Mouse (Mus musculus) heart, embryonic 15.5 days (tissue): ENCODE results near the gene Mocs3. TPM values are rescaled to one million over a fixed set of nuclear protein-coding genes. Genes with fewer than 3 reads are reported as not detected.

Experiments
- ATAC-seq: fragments of 200-750 bp; cut with Nextera tagmentation; replicated peaks from 2 replicates; pipeline ENCODE4 v1.8.0; 2017; ENCODE audit warnings: low read depth, moderate TSS enrichment; ENCODE audit not compliant: insufficient number of reproducible peaks, insufficient read depth, low FRiP score
- H3K27ac ChIP-seq: fragments of 300-500 bp; sonication (generic); 2 replicates; pipeline ENCODE4 v1.5.1; 2015; ENCODE audit warnings: mild to moderate bottlenecking, inconsistent platforms
- H3K27me3 ChIP-seq: fragments of 300-500 bp; sonication (generic); 2 replicates; pipeline ENCODE4 v1.6.1; 2015; ENCODE audit warnings: inconsistent platforms
- H3K36me3 ChIP-seq: fragments of 300-500 bp; sonication (generic); 2 replicates; pipeline ENCODE4 v1.6.1; 2015; ENCODE audit warnings: mild to moderate bottlenecking, inconsistent platforms
- H3K4me1 ChIP-seq: fragments of 300-500 bp; sonication (generic); replicated peaks from 2 replicates; pipeline ENCODE4 v1.6.1; 2015; ENCODE audit warnings: inconsistent platforms
- H3K4me2 ChIP-seq: fragments of 300-500 bp; sonication (generic); 2 replicates; pipeline ENCODE4 v1.6.1; 2015; ENCODE audit warnings: inconsistent platforms, mild to moderate bottlenecking, moderate library complexity
- H3K4me3 ChIP-seq: fragments of 300-500 bp; sonication (generic); 2 replicates; pipeline ENCODE4 v1.5.1; 2015; ENCODE audit warnings: mild to moderate bottlenecking, inconsistent platforms
- H3K9ac ChIP-seq: fragments of 300-500 bp; sonication (generic); 2 replicates; pipeline ENCODE4 v1.6.1; 2015; ENCODE audit warnings: mild to moderate bottlenecking, inconsistent platforms
- H3K9me3 ChIP-seq: fragments of 300-500 bp; sonication (generic); replicated peaks from 2 replicates; pipeline ENCODE4 v1.6.1; 2016; ENCODE audit warnings: inconsistent platforms
- WGBS: fragments of 180-500 bp; shearing (Covaris S2); methylation state at CpG from one replicate; pipeline ENCODE4 v1.1.7; 2015; ENCODE audit warnings: mixed read lengths; 5-methylcytosine and 5-hydroxymethylcytosine counted together
- polyA plus RNA-seq: library from polyadenylated mRNA; unstranded; fragments of >200 nt; fragmentation: Nextera tagmentation; extraction: Ambion mirVana; gene quantifications from 2 replicates; pipeline ENCODE4 v1.2.1, GENCODE M21; 2015

The Mocs3 gene
- polyA plus RNA-seq: 4.2 and 5.7 TPM in 2 replicates

GRCm38 (mm10) chr2:168230026-168230728, at the start of gene Mocs3, which contains the start of the genes Gm20716 and Dpm1:
Mocs3 (plus strand) TSS chr2:168230622.
Gm20716 (minus strand) TSS chr2:168230364.
Dpm1 (minus strand) TSS chr2:168230591.
- H3K27ac ChIP-seq: peak within 1 kb of the TSS; percentile 95
- peak within 1 kb of the TSS; percentile 96 for H3K9ac ChIP-seq
- ATAC-seq: peak; percentile 80
- H3K9me3 ChIP-seq: no peaks in the 10 kb centered on the region
- peaks cover 17% of the 10 kb centered on the region for H3K36me3 ChIP-seq
- peak within 1 kb of the TSS; percentile 98 for H3K4me2 ChIP-seq
- peak within 1 kb of the TSS; percentile 98 for H3K4me3 ChIP-seq
- WGBS: under 1% methylated on average over 73 of the region's 73 CpGs
- no peaks in the 10 kb centered on the region for H3K27me3 ChIP-seq
- H3K4me1 ChIP-seq: peaks cover 33% of the 10 kb centered on the region

DNA sequence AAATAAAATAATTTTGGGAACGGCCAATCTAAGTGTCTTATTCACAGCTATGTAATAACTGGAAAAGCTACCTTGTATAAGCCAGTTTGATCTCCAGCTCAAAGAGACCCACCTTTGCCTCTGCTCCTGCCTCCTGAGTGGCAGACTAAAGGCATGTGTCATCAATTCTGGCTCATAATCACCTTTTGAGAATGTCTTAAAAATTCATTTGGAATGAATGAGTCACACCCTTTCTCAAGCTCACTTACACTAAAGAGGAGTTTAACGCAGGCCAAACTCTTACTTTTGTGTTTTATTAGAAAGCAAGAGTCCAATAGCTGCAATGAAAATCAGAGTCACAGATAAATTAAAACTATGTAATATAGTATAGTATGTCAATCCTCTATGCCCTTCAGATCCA, 38.6 kb upstream of the Mocs3 start:
- Histone ChIP-seq H3K27me3 (no peaks in the 10 kb centered on the region), H3K4me2 (no peak overlapping the region), H3K9ac (no peak overlapping the region), H3K4me1 (peaks cover 66% of the 10 kb centered on the region), H3K9me3 (no peaks in the 10 kb centered on the region), H3K27ac (no peak overlapping the region), H3K36me3 (peaks cover 6% of the 10 kb centered on the region), H3K4me3 (no peak overlapping the region)
- 89% methylated on average over 2 of the region's 2 CpGs for WGBS
- no peak for ATAC-seq

GRCm38 (mm10) chr2:168193685-168194084, 36.7 kb upstream of the Mocs3 start:
- Histone ChIP-seq H3K4me1 (peaks cover 74% of the 10 kb centered on the region), H3K4me3 (no peak overlapping the region), H3K9me3 (no peaks in the 10 kb centered on the region), H3K9ac (no peak overlapping the region), H3K4me2 (no peak overlapping the region), H3K27me3 (no peaks in the 10 kb centered on the region), H3K27ac (no peak overlapping the region), H3K36me3 (no peaks in the 10 kb centered on the region)
- no peak for ATAC-seq
- WGBS: 51% methylated on average over 2 of the region's 2 CpGs

DNA sequence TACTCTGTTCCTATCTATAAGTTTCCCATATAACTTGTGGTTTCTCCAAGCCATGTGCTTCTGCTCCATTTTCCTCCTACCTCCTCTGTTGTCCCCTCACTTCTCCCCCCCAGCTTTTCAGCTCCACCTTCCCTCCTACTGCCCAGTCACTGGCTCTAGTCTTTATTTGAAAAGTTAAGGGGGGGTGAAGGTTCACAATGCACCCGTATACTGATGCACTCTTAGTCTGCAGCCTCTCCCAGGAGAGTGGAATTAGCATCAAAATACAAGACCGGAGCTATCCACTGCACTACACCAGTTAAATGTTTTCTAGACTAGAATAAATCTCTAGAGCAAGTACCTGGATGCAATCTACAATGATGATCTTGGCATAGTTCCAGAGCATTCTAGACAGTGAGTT, 34.7 kb upstream of the Mocs3 start:
- 66% methylated on average over 2 of the region's 2 CpGs for WGBS
- Histone ChIP-seq H3K4me3 (no peak overlapping the region), H3K9me3 (no peaks in the 10 kb centered on the region), H3K9ac (no peak overlapping the region), H3K4me2 (no peak overlapping the region), H3K27me3 (no peaks in the 10 kb centered on the region), H3K4me1 (peaks cover 74% of the 10 kb centered on the region), H3K27ac (no peak overlapping the region), H3K36me3 (no peaks in the 10 kb centered on the region)
- ATAC-seq: no peak

DNA sequence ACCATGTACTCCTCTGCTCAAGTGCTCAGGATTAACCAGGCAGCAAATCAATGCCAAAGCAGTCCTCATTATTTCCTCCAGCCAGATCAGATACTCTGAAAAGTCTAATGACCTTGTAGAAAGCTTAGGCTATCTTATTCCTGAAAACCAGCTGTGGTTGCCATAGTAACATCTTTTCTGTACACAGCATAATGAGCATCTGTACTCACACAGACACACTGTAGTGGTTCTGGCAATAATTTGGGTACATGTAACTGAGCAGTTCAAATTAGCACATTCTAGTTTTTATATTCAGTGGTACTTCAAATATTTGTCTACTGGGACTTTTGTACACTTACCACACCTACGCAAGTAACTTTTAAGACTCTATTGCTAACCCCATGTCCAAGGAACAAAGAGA, 32.0 kb upstream of the Mocs3 start:
- H3K27ac ChIP-seq: no peak overlapping the region
- no peak overlapping the region for H3K4me3 ChIP-seq
- no peak for ATAC-seq
- H3K27me3 ChIP-seq: no peaks in the 10 kb centered on the region
- H3K36me3 ChIP-seq: peaks cover 3% of the 10 kb centered on the region; the same call in 1 of the 2 replicates
- H3K4me1 ChIP-seq: peaks cover 70% of the 10 kb centered on the region
- H3K4me2 ChIP-seq: no peak overlapping the region
- no peaks in the 10 kb centered on the region for H3K9me3 ChIP-seq
- 85% methylated on average over 1 of the region's 1 CpGs for WGBS
- no peak overlapping the region for H3K9ac ChIP-seq

- H3K36me3 ChIP-seq: peaks cover 5% of the 10 kb centered on the region; the same call in 1 of the 2 replicates
These were observed 30.9 kb upstream of the Mocs3 start for GRCm38 (mm10) chr2:168199476-168199875.

GRCm38 (mm10) chr2:168200014-168200691, 30.3 kb upstream of the Mocs3 start:
- H3K4me1 ChIP-seq: peaks cover 65% of the 10 kb centered on the region
- no peak overlapping the region for H3K4me2 ChIP-seq
- H3K9ac ChIP-seq: no peak overlapping the region
- ATAC-seq: no peak
- no peak overlapping the region for H3K4me3 ChIP-seq
- H3K27me3 ChIP-seq: no peaks in the 10 kb centered on the region
- 62% methylated on average over 4 of the region's 5 CpGs for WGBS
- H3K9me3 ChIP-seq: no peaks in the 10 kb centered on the region
- peaks cover 5% of the 10 kb centered on the region; the same call in 1 of the 2 replicates for H3K36me3 ChIP-seq
- H3K27ac ChIP-seq: no peak overlapping the region

More at GRCm38 (mm10) chr2:168199476-168199875, 30.9 kb upstream of the Mocs3 start:
- ATAC-seq: no peak
- Histone ChIP-seq H3K4me3 (no peak overlapping the region), H3K9ac (no peak overlapping the region), H3K27ac (no peak overlapping the region), H3K9me3 (no peaks in the 10 kb centered on the region), H3K4me1 (peaks cover 64% of the 10 kb centered on the region), H3K4me2 (no peak overlapping the region), H3K27me3 (no peaks in the 10 kb centered on the region)
- 71% methylated on average over 4 of the region's 4 CpGs for WGBS

GRCm38 (mm10) chr2:168204476-168204999, 25.9 kb upstream of the Mocs3 start:
- no peak for ATAC-seq
- 74% methylated on average over 8 of the region's 8 CpGs for WGBS
- peak overlapping the region; percentile 100; the same call in 1 of the 2 replicates for H3K9ac ChIP-seq
- peaks cover 36% of the 10 kb centered on the region for H3K4me1 ChIP-seq
- peaks cover 8% of the 10 kb centered on the region for H3K36me3 ChIP-seq
- peak overlapping the region; percentile 69 for H3K4me2 ChIP-seq
- peak overlapping the region; percentile 99 for H3K4me3 ChIP-seq
- no peaks in the 10 kb centered on the region for H3K9me3 ChIP-seq
- H3K27ac ChIP-seq: no peak overlapping the region
- H3K27me3 ChIP-seq: no peaks in the 10 kb centered on the region

- Histone ChIP-seq H3K27me3 (no peaks in the 10 kb centered on the region), H3K4me3 (peak overlapping the region; percentile 99), H3K9me3 (no peaks in the 10 kb centered on the region), H3K4me2 (peak overlapping the region; percentile 69), H3K9ac (peak overlapping the region; percentile 100), H3K36me3 (peaks cover 11% of the 10 kb centered on the region), H3K4me1 (peaks cover 31% of the 10 kb centered on the region), H3K27ac (peak overlapping the region; percentile 99)
- ATAC-seq: peak; percentile 47; the same call in 1 of the 2 replicates
- 4% methylated on average over 6 of the region's 6 CpGs for WGBS
These were observed 25.2 kb upstream of the Mocs3 start for GRCm38 (mm10) chr2:168205265-168205664.

GRCm38 (mm10) chr2:168205681-168206631, 24.5 kb upstream of the Mocs3 start:
- H3K27me3 ChIP-seq: no peaks in the 10 kb centered on the region
- H3K9me3 ChIP-seq: no peaks in the 10 kb centered on the region
- H3K4me1 ChIP-seq: peaks cover 24% of the 10 kb centered on the region
- H3K27ac ChIP-seq: peak overlapping the region; percentile 99
- H3K4me2 ChIP-seq: peak overlapping the region; percentile 69
- 0% methylated on average over 45 of the region's 49 CpGs for WGBS
- H3K4me3 ChIP-seq: peak overlapping the region; percentile 99
- peaks cover 18% of the 10 kb centered on the region for H3K36me3 ChIP-seq
- H3K9ac ChIP-seq: peak overlapping the region; percentile 100
- peak; percentile 27 for ATAC-seq
